Mouse (Mus musculus) stomach, postnatal 0 days (tissue): ENCODE data around the gene Dis3l2.

Experiments used
- CTCF ChIP-seq: IDR thresholded peaks from 2 replicates; pipeline ENCODE4 v1.5.1; 2016; ENCODE audit warnings: antibody characterized with exemption, low read depth, mild to moderate bottlenecking, moderate library complexity
- EP300 ChIP-seq: optimal IDR thresholded peaks from 2 replicates; pipeline ENCODE3; 2016; ENCODE audit warnings: antibody characterized with exemption

- TF ChIP-seq EP300 (no peak), CTCF (no peak)
Observed at GRCm38 (mm10) chr1:87006425-87006824, 302.8 kb downstream of the Dis3l2 start.
